Mouse (Mus musculus) stomach, postnatal 0 days (tissue): Measurements from ENCODE around the gene Phgdh. TPM values are rescaled to one million over a fixed set of nuclear protein-coding genes. Genes with fewer than 3 reads are reported as not detected.

Experiments
- ATAC-seq: fragments of 200-750 bp; cut with Nextera tagmentation; 2 replicates; pipeline ENCODE4 v1.8.0; 2017; ENCODE audit not compliant: low FRiP score, low TSS enrichment
- DNase-seq: peaks from one replicate; pipeline ENCODE4 v3.0.0-alpha.2; 2016; ENCODE audit warnings: low spot score
- H3K27ac ChIP-seq: fragments of 300-500 bp; sonication (generic); replicated peaks from 2 replicates; pipeline ENCODE4 v1.5.1; 2014; ENCODE audit warnings: mild to moderate bottlenecking, control low read depth
- H3K27me3 ChIP-seq: fragments of 300-500 bp; sonication (generic); 2 replicates; pipeline ENCODE4 v1.6.1; 2014; ENCODE audit warnings: low read length; ENCODE audit not compliant: control insufficient read depth, insufficient read depth
- H3K36me3 ChIP-seq: fragments of 300-500 bp; sonication (generic); 2 replicates; pipeline ENCODE4 v1.6.1; 2014; ENCODE audit warnings: low read length, mixed read lengths; ENCODE audit not compliant: control insufficient read depth, insufficient read depth
- H3K4me1 ChIP-seq: fragments of 300-500 bp; sonication (generic); replicated peaks from 2 replicates; pipeline ENCODE4 v1.6.1; 2014; ENCODE audit warnings: antibody characterized with exemption; ENCODE audit not compliant: control insufficient read depth, insufficient read depth
- H3K4me2 ChIP-seq: fragments of 300-500 bp; sonication (generic); replicated peaks from 2 replicates; pipeline ENCODE4 v1.6.1; 2014; ENCODE audit warnings: low read depth, mild to moderate bottlenecking, control low read depth, moderate library complexity
- H3K4me3 ChIP-seq: fragments of 300-500 bp; sonication (generic); 2 replicates; pipeline ENCODE4 v1.5.1; 2014; ENCODE audit warnings: low read depth, low read length, control low read depth
- H3K9ac ChIP-seq: fragments of 300-500 bp; sonication (generic); 2 replicates; pipeline ENCODE4 v1.6.1; 2014; ENCODE audit warnings: mild to moderate bottlenecking, low read length, control low read depth, mixed read lengths
- H3K9me3 ChIP-seq: fragments of 300-500 bp; sonication (generic); 2 replicates; pipeline ENCODE4 v1.6.1; 2016; ENCODE audit warnings: low read length; ENCODE audit not compliant: control insufficient read depth
- CTCF ChIP-seq: IDR thresholded peaks from 2 replicates; pipeline ENCODE4 v1.5.1; 2016; ENCODE audit warnings: antibody characterized with exemption, low read depth, mild to moderate bottlenecking, moderate library complexity
- EP300 ChIP-seq: optimal IDR thresholded peaks from 2 replicates; pipeline ENCODE3; 2016; ENCODE audit warnings: antibody characterized with exemption
- WGBS: fragments of 180-500 bp; shearing (Covaris S2); extraction: QIAGEN DNeasy Blood & Tissue Kit; methylation state at CpG from one replicate; pipeline ENCODE4 v1.1.7; 2014; 5-methylcytosine and 5-hydroxymethylcytosine counted together
- polyA plus RNA-seq: library from polyadenylated mRNA; unstranded; fragments of >200 nt; fragmentation: Nextera tagmentation; extraction: Ambion mirVana; gene quantifications from 2 replicates; pipeline ENCODE4 v1.2.1, GENCODE M21; 2015

The Phgdh gene
- polyA plus RNA-seq, 1 experiment from 2014 or later: 95.1 TPM

DNA sequence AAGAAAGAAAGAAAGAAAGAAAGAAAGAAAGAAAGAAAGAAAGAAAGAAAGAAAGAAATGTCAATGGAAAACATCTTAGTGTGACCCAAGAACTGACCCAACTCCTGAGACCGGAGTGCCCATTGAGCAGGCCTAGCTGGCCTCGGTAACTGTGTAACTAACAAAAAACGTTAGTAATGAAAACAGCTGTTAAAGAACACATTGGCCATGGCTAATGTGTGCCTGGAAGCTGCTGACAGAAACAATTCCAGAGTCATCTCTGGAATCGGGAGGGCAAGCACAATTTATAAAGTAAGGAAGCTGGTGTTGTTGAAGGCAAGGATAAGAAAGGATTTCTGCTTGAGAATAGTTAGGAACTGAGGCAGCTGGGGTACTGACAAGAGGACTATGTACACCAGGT, 28.5 kb upstream of the Phgdh start:
- ATAC-seq (no peak), DNase-seq (no peak)
- H3K36me3 ChIP-seq: no peaks in the 10 kb centered on the region
- no peak overlapping the region for H3K27ac ChIP-seq
- H3K4me1 ChIP-seq: no peaks in the 10 kb centered on the region
- H3K4me2 ChIP-seq: no peak overlapping the region
- WGBS: 55% methylated on average over 4 of the region's 4 CpGs
- no peak overlapping the region for H3K9ac ChIP-seq
- TF ChIP-seq EP300 (no peak), CTCF (no peak)
- no peak overlapping the region for H3K4me3 ChIP-seq
- H3K27me3 ChIP-seq: no peaks in the 10 kb centered on the region
- no peaks in the 10 kb centered on the region for H3K9me3 ChIP-seq

- no peak overlapping the region for H3K9ac ChIP-seq
- ATAC-seq (no peak), DNase-seq (no peak)
- no peak for TF ChIP-seq CTCF
- TF ChIP-seq EP300: no peak
- no peaks in the 10 kb centered on the region for H3K27me3 ChIP-seq
- H3K4me2 ChIP-seq: no peak overlapping the region
- H3K4me1 ChIP-seq: no peaks in the 10 kb centered on the region
- 66% methylated on average over 4 of the region's 4 CpGs for WGBS
- H3K4me3 ChIP-seq: no peak overlapping the region
- no peak overlapping the region for H3K27ac ChIP-seq
- H3K36me3 ChIP-seq: no peaks in the 10 kb centered on the region
- no peaks in the 10 kb centered on the region for H3K9me3 ChIP-seq
Observed at GRCm38 (mm10) chr3:98366823-98367222, 27.0 kb upstream of the Phgdh start.

DNA sequence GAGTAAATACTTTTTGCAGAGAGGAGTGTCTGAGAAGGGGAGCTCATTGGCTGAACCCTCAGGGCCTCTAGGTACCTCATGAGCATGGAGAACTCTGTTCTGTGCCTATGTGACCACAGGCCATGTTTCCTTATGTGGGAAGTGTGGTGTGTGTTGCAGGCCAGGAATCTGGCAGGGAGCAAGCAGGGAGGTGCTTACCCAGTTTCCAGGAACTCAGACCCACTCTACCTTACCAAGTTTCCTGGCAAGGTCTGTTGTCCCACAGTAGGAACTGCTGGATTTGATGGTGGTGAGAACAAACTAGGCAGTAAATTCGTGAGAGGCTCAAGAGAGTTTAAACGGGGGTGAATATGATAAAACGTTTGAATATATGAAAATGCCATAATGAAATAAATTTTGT, 26.3 kb upstream of the Phgdh start:
- TF ChIP-seq CTCF (no peak), EP300 (no peak)
- 78% methylated on average over 3 of the region's 3 CpGs for WGBS
- ATAC-seq: no peak

DNA sequence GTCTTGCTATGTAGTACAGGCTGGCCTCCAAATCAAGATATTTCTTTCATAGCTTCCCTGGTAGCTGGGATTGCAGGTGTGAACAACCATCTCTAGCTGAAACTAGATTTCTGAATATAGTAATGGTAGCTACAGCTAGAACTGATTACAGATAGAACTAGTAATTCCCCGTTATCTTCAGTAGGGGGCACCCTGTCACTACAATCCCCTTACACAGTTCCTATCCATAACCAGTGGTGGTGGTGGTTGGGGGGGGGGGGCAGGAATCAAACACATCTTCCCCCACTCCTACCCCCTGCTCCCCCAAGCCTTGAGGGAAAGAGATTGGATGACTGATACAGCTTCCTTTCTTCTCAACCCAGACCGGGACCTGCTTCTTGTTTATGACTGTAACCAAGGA, 23.0 kb upstream of the Phgdh start:
- DNase-seq (no peak), ATAC-seq (no peak)
- WGBS: 25% methylated on average over 2 of the region's 2 CpGs
- H3K9me3 ChIP-seq: no peaks in the 10 kb centered on the region
- no peak overlapping the region for H3K9ac ChIP-seq
- TF ChIP-seq CTCF: peak; percentile 69
- TF ChIP-seq EP300: no peak
- H3K4me1 ChIP-seq: no peaks in the 10 kb centered on the region
- no peaks in the 10 kb centered on the region for H3K27me3 ChIP-seq
- no peaks in the 10 kb centered on the region for H3K36me3 ChIP-seq
- no peak overlapping the region for H3K27ac ChIP-seq
- no peak overlapping the region for H3K4me2 ChIP-seq
- H3K4me3 ChIP-seq: no peak overlapping the region

More for the DNA sequence above, 26.3 kb upstream of the Phgdh start:
- Histone ChIP-seq H3K9ac (no peak overlapping the region), H3K27me3 (no peaks in the 10 kb centered on the region), H3K27ac (no peak overlapping the region), H3K36me3 (no peaks in the 10 kb centered on the region), H3K9me3 (no peaks in the 10 kb centered on the region), H3K4me3 (no peak overlapping the region), H3K4me1 (no peaks in the 10 kb centered on the region), H3K4me2 (no peak overlapping the region)
- DNase-seq: no peak

DNA sequence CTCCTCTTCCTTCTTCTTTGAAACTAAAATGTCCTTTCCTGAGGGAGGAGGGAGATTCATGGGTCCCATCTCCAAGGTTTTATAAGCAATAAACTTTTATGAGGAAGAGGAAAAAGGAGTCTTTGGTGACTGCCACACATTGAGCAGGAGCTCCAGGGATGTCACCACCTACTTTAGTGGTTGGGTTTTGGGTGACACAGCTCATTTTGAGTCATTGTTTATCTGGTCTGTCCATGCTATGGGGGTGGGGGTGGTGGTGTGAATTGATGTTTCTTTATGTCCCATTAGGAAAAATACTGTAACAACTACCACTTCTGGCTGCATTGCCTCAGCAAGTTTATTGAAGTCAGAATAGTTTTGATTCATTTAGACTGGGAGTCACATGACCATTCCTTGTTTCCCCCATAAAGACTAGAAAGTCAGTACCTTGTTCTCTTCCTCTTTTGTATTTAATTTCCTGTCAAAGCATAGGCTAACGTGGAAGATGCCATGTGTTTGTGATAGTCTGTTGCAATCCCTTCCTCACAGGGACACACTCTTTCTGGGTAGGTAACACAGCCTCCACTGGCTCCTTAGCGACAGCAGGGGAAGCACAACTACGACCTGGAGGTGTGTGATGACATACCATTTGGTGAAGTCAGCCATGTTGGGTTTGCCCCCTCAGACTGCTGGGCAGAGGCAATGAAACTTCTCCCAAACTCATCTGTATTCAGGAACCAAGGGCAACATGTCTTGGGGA, 17.0 kb upstream of the Phgdh start:
- no peak for ATAC-seq
- WGBS: 57% methylated on average over 3 of the region's 3 CpGs

DNA sequence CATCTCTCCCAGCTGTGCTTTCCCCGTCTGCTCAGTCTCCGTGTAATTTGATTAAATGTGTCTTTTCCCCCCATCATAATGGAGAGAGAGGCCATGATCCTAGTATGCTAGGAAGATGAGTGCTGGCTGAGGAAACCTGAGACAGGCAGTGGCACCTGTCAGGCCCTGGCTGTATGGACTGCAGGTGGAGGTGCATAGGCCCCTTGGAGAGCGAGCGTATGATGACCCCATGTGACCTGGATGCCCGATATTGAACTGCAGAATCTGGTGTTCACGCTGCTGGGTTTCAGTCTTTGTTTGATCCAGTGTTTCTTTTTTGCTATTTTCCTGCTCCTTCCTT, 16.2 kb upstream of the Phgdh start:
- Histone ChIP-seq H3K4me2 (no peak overlapping the region), H3K4me3 (no peak overlapping the region), H3K36me3 (no peaks in the 10 kb centered on the region), H3K9ac (no peak overlapping the region), H3K27ac (no peak overlapping the region), H3K27me3 (no peaks in the 10 kb centered on the region), H3K9me3 (no peaks in the 10 kb centered on the region), H3K4me1 (no peaks in the 10 kb centered on the region)
- DNase-seq (no peak), ATAC-seq (no peak)
- TF ChIP-seq CTCF (no peak), EP300 (no peak)
- WGBS: 51% methylated on average over 6 of the region's 6 CpGs

More for the DNA sequence above, 17.0 kb upstream of the Phgdh start:
- H3K9me3 ChIP-seq: no peaks in the 10 kb centered on the region
- no peak overlapping the region for H3K4me2 ChIP-seq
- no peak overlapping the region for H3K27ac ChIP-seq
- DNase-seq: no peak
- no peaks in the 10 kb centered on the region for H3K27me3 ChIP-seq
- H3K9ac ChIP-seq: no peak overlapping the region
- H3K36me3 ChIP-seq: no peaks in the 10 kb centered on the region
- TF ChIP-seq EP300: no peak
- no peak for TF ChIP-seq CTCF
- H3K4me1 ChIP-seq: no peaks in the 10 kb centered on the region
- H3K4me3 ChIP-seq: no peak overlapping the region
